Mouse (Mus musculus): Measurements from ENCODE around the gene Yju2. TPM values are rescaled to one million over a fixed set of nuclear protein-coding genes. Genes with fewer than 3 reads are reported as not detected.

The Yju2 gene
- polyA plus RNA-seq, 1 experiment from 2014 or later: 19.3 TPM

DNA sequence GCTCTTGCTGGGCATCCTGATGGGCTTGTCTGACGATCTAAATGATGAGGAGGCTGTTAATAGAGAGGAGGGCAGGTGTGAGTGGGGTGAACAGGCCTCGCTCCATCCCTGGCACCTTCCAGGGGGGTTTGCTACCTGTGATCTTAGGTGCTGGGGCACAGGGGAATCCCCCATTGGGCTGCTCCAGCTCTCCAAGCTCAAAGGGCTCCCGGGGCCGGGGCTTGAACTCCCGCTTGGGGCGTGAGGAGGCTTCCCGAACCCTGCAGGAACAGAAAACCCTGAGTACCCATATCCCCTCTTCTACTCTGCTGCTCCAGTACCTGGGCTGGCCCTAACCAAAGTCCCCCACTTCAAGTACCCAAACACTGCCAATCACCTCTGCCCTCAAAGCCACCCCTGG, 58.9 kb downstream of the Yju2 start:
- H3K9ac ChIP-seq (ENCODE audit: low read length): no peak overlapping the region
- no peak overlapping the region for H3K27ac ChIP-seq (ENCODE audit: low read length)
- H3K36me3 ChIP-seq (ENCODE audit: control insufficient read depth, insufficient read depth): peaks cover 39% of the 10 kb centered on the region
- WGBS: 91% methylated on average over 7 of the region's 7 CpGs
- no peak overlapping the region for H3K4me2 ChIP-seq (ENCODE audit: low read depth, low read length)
- no peak overlapping the region for H3K4me3 ChIP-seq (ENCODE audit: low read length)
- ATAC-seq (replicated peaks; ENCODE audit: extremely low read depth, insufficient read depth, low FRiP score): no peak
- no peaks in the 10 kb centered on the region for H3K27me3 ChIP-seq (ENCODE audit: control insufficient read depth, insufficient read depth, low read length)
- no peaks in the 10 kb centered on the region for H3K9me3 ChIP-seq (replicated peaks; ENCODE audit: control insufficient read depth, low read length)
- H3K4me1 ChIP-seq (ENCODE audit: control insufficient read depth, insufficient read depth, low read length): peaks cover 5% of the 10 kb centered on the region; the same call in 1 of the 2 replicates

Other genes starting within 250 kb of the Yju2 start
- 4.4 and 5.7 TPM in 2 replicates for gene Pot1b, start 246.5 kb upstream of the Yju2 start, polyA plus RNA-seq (2015; fragmentation: Nextera tagmentation; extraction: Ambion mirVana)
- gene Adgre4, start 209.1 kb upstream of the Yju2 start, polyA plus RNA-seq (2015; fragmentation: Nextera tagmentation; extraction: Ambion mirVana): 0.27 and 0.58 TPM in 2 replicates
- 6.1 and 7.0 TPM in 2 replicates for gene Zfp119a, start 80.2 kb upstream of the Yju2 start, polyA plus RNA-seq (2015; fragmentation: Nextera tagmentation; extraction: Ambion mirVana)
- gene Zfp959, start 67.0 kb upstream of the Yju2 start, polyA plus RNA-seq (2015; fragmentation: Nextera tagmentation; extraction: Ambion mirVana): 9.2 and 10.1 TPM in 2 replicates
- gene Zfp119b, start 9.6 kb upstream of the Yju2 start, polyA plus RNA-seq (2015; fragmentation: Nextera tagmentation; extraction: Ambion mirVana): 4.9 and 6.5 TPM in 2 replicates
- 1.4 and 1.7 TPM in 2 replicates for gene Ebi3, start 6.5 kb upstream of the Yju2 start, polyA plus RNA-seq (2015; fragmentation: Nextera tagmentation; extraction: Ambion mirVana)
- gene Shd, start 11.4 kb downstream of the Yju2 start, polyA plus RNA-seq (2015; fragmentation: Nextera tagmentation; extraction: Ambion mirVana): 6.6 and 6.9 TPM in 2 replicates
- 2.3 and 3.5 TPM in 2 replicates for gene Fsd1, start 27.4 kb downstream of the Yju2 start, polyA plus RNA-seq (2015; fragmentation: Nextera tagmentation; extraction: Ambion mirVana)
- 16.6 and 17.9 TPM in 2 replicates for gene Stap2, start 46.5 kb downstream of the Yju2 start, polyA plus RNA-seq (2015; fragmentation: Nextera tagmentation; extraction: Ambion mirVana)
- 77.4 and 78.0 TPM in 2 replicates for gene Mpnd, start 46.6 kb downstream of the Yju2 start, polyA plus RNA-seq (2015; fragmentation: Nextera tagmentation; extraction: Ambion mirVana)
- 81.1 and 82.8 TPM in 2 replicates for gene Sh3gl1, start 77.5 kb downstream of the Yju2 start, polyA plus RNA-seq (2015; fragmentation: Nextera tagmentation; extraction: Ambion mirVana)
- 12.1 and 12.7 TPM in 2 replicates for gene Chaf1a, start 81.3 kb downstream of the Yju2 start, polyA plus RNA-seq (2015; fragmentation: Nextera tagmentation; extraction: Ambion mirVana)
- gene Ubxn6, start 115.9 kb downstream of the Yju2 start, polyA plus RNA-seq (2015; fragmentation: Nextera tagmentation; extraction: Ambion mirVana): 44.9 and 46.2 TPM in 2 replicates
- 82.7 and 88.3 TPM in 2 replicates for gene Hdgfl2, start 120.5 kb downstream of the Yju2 start, polyA plus RNA-seq (2015; fragmentation: Nextera tagmentation; extraction: Ambion mirVana)
- gene Plin4, start 150.7 kb downstream of the Yju2 start, polyA plus RNA-seq (2015; fragmentation: Nextera tagmentation; extraction: Ambion mirVana): 1.7 TPM in 2 replicates
- gene Plin5, start 158.5 kb downstream of the Yju2 start, polyA plus RNA-seq (2015; fragmentation: Nextera tagmentation; extraction: Ambion mirVana): 1.6 and 2.7 TPM in 2 replicates
- 2.0 and 2.4 TPM in 2 replicates for gene Lrg1, start 162.9 kb downstream of the Yju2 start, polyA plus RNA-seq (2015; fragmentation: Nextera tagmentation; extraction: Ambion mirVana)
- 0.70 and 1.2 TPM in 2 replicates for gene Sema6b, start 181.2 kb downstream of the Yju2 start, polyA plus RNA-seq (2015; fragmentation: Nextera tagmentation; extraction: Ambion mirVana)
- gene Tnfaip8l1, start 203.4 kb downstream of the Yju2 start, polyA plus RNA-seq (2015; fragmentation: Nextera tagmentation; extraction: Ambion mirVana): 8.2 and 9.0 TPM in 2 replicates
- 69.9 and 75.1 TPM in 2 replicates for gene Mydgf, start 224.8 kb downstream of the Yju2 start, polyA plus RNA-seq (2015; fragmentation: Nextera tagmentation; extraction: Ambion mirVana)